Mouse (Mus musculus) liver, embryonic 12.5 days (tissue): ENCODE measurements at regions not wholly inside any gene's neighbourhood (a gene's known extent, or its start where the extent isn't known, plus 50 kb on each side); places are given as distances from the start of the nearest gene placed in this dataset.

ENCODE experiments used
- ATAC-seq: fragments of 200-750 bp; cut with Nextera tagmentation; 2 replicates; pipeline ENCODE4 v1.8.0; 2017; ENCODE audit warnings: moderate number of reproducible peaks, mild to moderate bottlenecking, moderate library complexity
- H3K27ac ChIP-seq: fragments of 300-500 bp; sonication (generic); 2 replicates; pipeline ENCODE4 v1.5.1; 2016; ENCODE audit warnings: mild to moderate bottlenecking
- H3K27me3 ChIP-seq: fragments of 300-500 bp; sonication (generic); replicated peaks from 2 replicates; pipeline ENCODE4 v1.6.1; 2016; ENCODE audit warnings: mild to moderate bottlenecking, moderate library complexity
- H3K36me3 ChIP-seq: fragments of 300-500 bp; sonication (generic); 2 replicates; pipeline ENCODE4 v1.6.1; 2016; ENCODE audit warnings: mild to moderate bottlenecking, moderate library complexity
- H3K4me1 ChIP-seq: fragments of 300-500 bp; sonication (generic); 2 replicates; pipeline ENCODE4 v1.6.1; 2016
- H3K4me2 ChIP-seq: fragments of 300-500 bp; sonication (generic); 2 replicates; pipeline ENCODE4 v1.6.1; 2016; ENCODE audit warnings: mild to moderate bottlenecking, moderate library complexity
- H3K4me3 ChIP-seq: fragments of 300-500 bp; sonication (generic); 2 replicates; pipeline ENCODE4 v1.5.1; 2016; ENCODE audit warnings: mild to moderate bottlenecking, moderate library complexity
- H3K9ac ChIP-seq: fragments of 300-500 bp; sonication (generic); 2 replicates; pipeline ENCODE4 v1.6.1; 2016; ENCODE audit warnings: mild to moderate bottlenecking, moderate library complexity
- H3K9me3 ChIP-seq: fragments of 300-500 bp; sonication (generic); replicated peaks from 2 replicates; pipeline ENCODE4 v1.6.1; 2016; ENCODE audit warnings: mild to moderate bottlenecking, moderate library complexity
- WGBS: fragments of 180-500 bp; shearing (Covaris S2); methylation state at CpG from one replicate; pipeline ENCODE4 v1.1.7; 2016; ENCODE audit not compliant: insufficient replicate concordance; 5-methylcytosine and 5-hydroxymethylcytosine counted together

- H3K4me3 ChIP-seq, result no peak overlapping the region
- WGBS, result 87% methylated on average over 2 of the region's 2 CpGs
- no peaks in the 10 kb centered on the region for H3K27me3 ChIP-seq
- H3K4me2 ChIP-seq, result no peak overlapping the region
- no peak for ATAC-seq
- no peak overlapping the region for H3K9ac ChIP-seq
- H3K27ac ChIP-seq, result no peak overlapping the region
- peaks cover 27% of the 10 kb centered on the region for H3K4me1 ChIP-seq
- no peaks in the 10 kb centered on the region for H3K36me3 ChIP-seq
- H3K9me3 ChIP-seq, result no peaks in the 10 kb centered on the region
Observed at GRCm38 (mm10) chr11:111691512-111691911, 625.5 kb downstream of the Kcnj2 start.

- no peaks in the 10 kb centered on the region for H3K4me1 ChIP-seq
- H3K9me3 ChIP-seq, result no peaks in the 10 kb centered on the region
- no peak overlapping the region for H3K27ac ChIP-seq
- no peaks in the 10 kb centered on the region for H3K36me3 ChIP-seq
- H3K4me2 ChIP-seq, result no peak overlapping the region
- WGBS, result 57% methylated on average over 2 of the region's 2 CpGs
- no peak overlapping the region for H3K9ac ChIP-seq
- H3K27me3 ChIP-seq, result no peaks in the 10 kb centered on the region
- no peak overlapping the region for H3K4me3 ChIP-seq
- ATAC-seq, result no peak
Observed at GRCm38 (mm10) chr11:111696668-111697067, 630.7 kb downstream of the Kcnj2 start.

GRCm38 (mm10) chr11:111699862-111700261 is 633.9 kb downstream of the Kcnj2 start:
- Histone ChIP-seq H3K36me3 (no peaks in the 10 kb centered on the region), H3K27ac (no peak overlapping the region), H3K9ac (no peak overlapping the region), H3K4me3 (no peak overlapping the region), H3K9me3 (no peaks in the 10 kb centered on the region), H3K4me1 (no peaks in the 10 kb centered on the region), H3K4me2 (no peak overlapping the region), H3K27me3 (no peaks in the 10 kb centered on the region)
- no peak for ATAC-seq
- 68% methylated on average over 3 of the region's 3 CpGs for WGBS

- Histone ChIP-seq H3K36me3 (no peaks in the 10 kb centered on the region), H3K27me3 (no peaks in the 10 kb centered on the region), H3K4me3 (no peak overlapping the region), H3K9ac (no peak overlapping the region), H3K4me1 (no peaks in the 10 kb centered on the region), H3K4me2 (no peak overlapping the region), H3K9me3 (no peaks in the 10 kb centered on the region), H3K27ac (no peak overlapping the region)
- ATAC-seq, result no peak
- 71% methylated on average over 4 of the region's 4 CpGs for WGBS
Observed at GRCm38 (mm10) chr11:111706882-111707281, 640.9 kb downstream of the Kcnj2 start.

GRCm38 (mm10) chr11:111715401-111715800 is 649.4 kb downstream of the Kcnj2 start:
- Histone ChIP-seq H3K27me3 (no peaks in the 10 kb centered on the region), H3K36me3 (no peaks in the 10 kb centered on the region), H3K9me3 (no peaks in the 10 kb centered on the region), H3K27ac (no peak overlapping the region), H3K4me2 (no peak overlapping the region), H3K4me3 (no peak overlapping the region), H3K9ac (no peak overlapping the region), H3K4me1 (0 out of 2 replicates have a peak, but pooled peaks cover 3% of the 10 kb centered on the region)
- 81% methylated on average over 5 of the region's 5 CpGs for WGBS
- no peak for ATAC-seq

- Histone ChIP-seq H3K9me3 (no peaks in the 10 kb centered on the region), H3K27ac (no peak overlapping the region), H3K27me3 (no peaks in the 10 kb centered on the region), H3K9ac (no peak overlapping the region), H3K4me1 (no peaks in the 10 kb centered on the region), H3K36me3 (no peaks in the 10 kb centered on the region), H3K4me3 (no peak overlapping the region), H3K4me2 (no peak overlapping the region)
- WGBS, result 48% methylated on average over 4 of the region's 4 CpGs
- no peak for ATAC-seq
Observed at GRCm38 (mm10) chr11:111722276-111722675, 656.3 kb downstream of the Kcnj2 start.

GRCm38 (mm10) chr11:111728148-111728547 is 662.2 kb downstream of the Kcnj2 start:
- 64% methylated on average over 4 of the region's 4 CpGs for WGBS
- Histone ChIP-seq H3K4me2 (no peak overlapping the region), H3K27ac (no peak overlapping the region), H3K4me1 (no peaks in the 10 kb centered on the region), H3K9ac (no peak overlapping the region), H3K4me3 (no peak overlapping the region), H3K9me3 (no peaks in the 10 kb centered on the region), H3K36me3 (no peaks in the 10 kb centered on the region), H3K27me3 (no peaks in the 10 kb centered on the region)
- ATAC-seq, result no peak

GRCm38 (mm10) chr11:111732096-111732495 is 666.1 kb downstream of the Kcnj2 start:
- Histone ChIP-seq H3K27ac (no peak overlapping the region), H3K9me3 (no peaks in the 10 kb centered on the region)

GRCm38 (mm10) chr11:111735446-111735845 is 669.5 kb downstream of the Kcnj2 start:
- Histone ChIP-seq H3K9ac (no peak overlapping the region), H3K27me3 (no peaks in the 10 kb centered on the region), H3K4me1 (no peaks in the 10 kb centered on the region), H3K27ac (no peak overlapping the region), H3K4me2 (no peak overlapping the region), H3K4me3 (no peak overlapping the region), H3K9me3 (no peaks in the 10 kb centered on the region), H3K36me3 (no peaks in the 10 kb centered on the region)
- WGBS, result 82% methylated on average over 1 of the region's 1 CpGs
- no peak for ATAC-seq

More at GRCm38 (mm10) chr11:111732096-111732495, 666.1 kb downstream of the Kcnj2 start:
- H3K4me1 ChIP-seq, result no peaks in the 10 kb centered on the region
- H3K27me3 ChIP-seq, result no peaks in the 10 kb centered on the region
- H3K9ac ChIP-seq, result no peak overlapping the region
- H3K4me3 ChIP-seq, result no peak overlapping the region
- WGBS, result 56% methylated on average over 8 of the region's 8 CpGs
- H3K36me3 ChIP-seq, result no peaks in the 10 kb centered on the region
- no peak for ATAC-seq
- H3K4me2 ChIP-seq, result no peak overlapping the region

GRCm38 (mm10) chr11:111735961-111736360 is 670.0 kb downstream of the Kcnj2 start:
- 86% methylated on average over 5 of the region's 5 CpGs for WGBS
- ATAC-seq, result no peak

GRCm38 (mm10) chr11:111743356-111743755 is 677.4 kb downstream of the Kcnj2 start:
- no peak overlapping the region for H3K4me3 ChIP-seq
- no peak for ATAC-seq
- H3K4me2 ChIP-seq, result no peak overlapping the region
- WGBS, result 66% methylated on average over 6 of the region's 6 CpGs
- H3K9ac ChIP-seq, result no peak overlapping the region
- no peaks in the 10 kb centered on the region for H3K9me3 ChIP-seq
- H3K36me3 ChIP-seq, result no peaks in the 10 kb centered on the region
- H3K27ac ChIP-seq, result no peak overlapping the region
- H3K27me3 ChIP-seq, result peaks cover 5% of the 10 kb centered on the region; the same call in 1 of the 2 replicates
- peaks cover 5% of the 10 kb centered on the region for H3K4me1 ChIP-seq

More at GRCm38 (mm10) chr11:111735961-111736360, 670.0 kb downstream of the Kcnj2 start:
- Histone ChIP-seq H3K4me3 (no peak overlapping the region), H3K4me2 (no peak overlapping the region), H3K27ac (no peak overlapping the region), H3K9ac (no peak overlapping the region), H3K36me3 (no peaks in the 10 kb centered on the region), H3K4me1 (no peaks in the 10 kb centered on the region), H3K9me3 (no peaks in the 10 kb centered on the region), H3K27me3 (no peaks in the 10 kb centered on the region)

- 65% methylated on average over 7 of the region's 7 CpGs for WGBS
- no peak for ATAC-seq
- peaks cover 5% of the 10 kb centered on the region for H3K4me1 ChIP-seq
- H3K4me2 ChIP-seq, result no peak overlapping the region
- no peak overlapping the region for H3K27ac ChIP-seq
- H3K27me3 ChIP-seq, result peaks cover 5% of the 10 kb centered on the region; the same call in 1 of the 2 replicates
- H3K9me3 ChIP-seq, result no peaks in the 10 kb centered on the region
- H3K4me3 ChIP-seq, result no peak overlapping the region
- no peaks in the 10 kb centered on the region for H3K36me3 ChIP-seq
- H3K9ac ChIP-seq, result no peak overlapping the region
Observed at GRCm38 (mm10) chr11:111747262-111747946, 681.4 kb downstream of the Kcnj2 start.

GRCm38 (mm10) chr11:111747947-111748322 is 682.0 kb downstream of the Kcnj2 start:
- Histone ChIP-seq H3K27ac (no peak overlapping the region), H3K9ac (no peak overlapping the region), H3K4me2 (no peak overlapping the region), H3K9me3 (no peaks in the 10 kb centered on the region), H3K27me3 (peaks cover 5% of the 10 kb centered on the region; the same call in 1 of the 2 replicates), H3K4me3 (no peak overlapping the region), H3K4me1 (peaks cover 5% of the 10 kb centered on the region), H3K36me3 (no peaks in the 10 kb centered on the region)
- ATAC-seq, result peak; percentile 81
- 18% methylated on average over 2 of the region's 2 CpGs for WGBS
